Mouse (Mus musculus): ENCODE measurements around the gene Adck2. TPM values are rescaled to one million over a fixed set of nuclear protein-coding genes. Genes with fewer than 3 reads are reported as not detected.

Gene Adck2
- total RNA-seq (2021) (10 to 100 TPM; 12.1 to 15.6 TPM), polyA plus RNA-seq (2012; rRNA removed) (7.6 and 15.9 TPM in 2 replicates)
- long read RNA-seq, transcript Adck2-204 (8 exons, 3,542 nt) = major isoform, 7 of 7 reads
- long read RNA-seq, partial matches to known transcripts = 0 of 7 reads
- long read RNA-seq, other reads (novel, unspliced or antisense) = 0 of 7 reads

DNA sequence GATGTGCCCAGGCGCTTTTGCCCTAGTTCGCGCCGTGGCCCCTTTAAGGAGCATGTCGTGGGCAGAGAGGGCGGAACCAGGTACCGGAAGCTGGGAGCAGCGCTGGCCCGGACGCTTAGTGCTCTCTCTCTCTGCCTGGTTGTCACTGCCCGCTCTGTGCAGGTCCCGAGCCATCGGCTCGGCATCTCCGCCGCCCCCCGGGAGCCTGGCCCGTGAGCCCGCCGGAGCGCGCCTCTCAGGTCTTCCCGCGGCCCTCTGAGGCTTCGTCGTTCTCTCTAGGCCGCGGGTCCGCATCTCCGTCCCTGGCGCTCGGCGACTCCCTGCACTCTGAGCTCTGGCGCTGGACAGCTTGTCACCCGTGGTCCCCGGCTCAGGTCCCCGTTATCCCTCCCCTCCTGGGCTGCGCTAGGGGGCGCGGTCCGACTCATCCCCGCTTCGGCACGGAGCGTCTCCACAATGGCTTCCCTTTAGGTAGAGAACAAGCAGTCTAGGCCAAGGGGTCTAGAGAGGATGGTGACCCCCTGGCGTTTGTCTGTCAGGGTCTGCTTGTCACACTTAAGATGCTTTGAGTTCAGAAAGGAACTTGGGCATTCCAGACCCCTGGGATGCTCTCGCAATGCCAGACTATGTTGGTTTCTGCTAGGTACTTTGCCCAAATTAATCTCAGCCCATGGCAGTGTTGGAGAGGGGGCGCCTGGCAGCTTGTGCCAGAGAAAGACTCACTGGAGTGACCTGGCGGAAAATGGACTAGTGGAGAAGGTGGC lies at the start of gene Adck2:
TSS of gene Adck2 (plus strand) at position 83 of the 764 bp plus-strand sequence.
- Histone ChIP-seq H3K36me3 (ENCODE audit: control insufficient read depth, insufficient read depth, low read length) (no peaks in the 10 kb centered on the region; the same call in 1 of the 2 replicates), H3K27ac (peak within 1 kb of the TSS; percentile 89), H3K4me3 (peak within 1 kb of the TSS; percentile 67), H3K9ac (ENCODE audit: low read depth, low read length) (peak within 1 kb of the TSS; percentile 89), H3K79me2 (replicated peaks; ENCODE audit: control insufficient read depth, insufficient read depth, low read length) (peaks cover 1% of the 10 kb centered on the region; the same call in 1 of the 2 replicates), H3K4me1 (ENCODE audit: control insufficient read depth, insufficient read depth, low read length) (no peaks in the 10 kb centered on the region; the same call in none of the 2 replicates), H3K27me3 (ENCODE audit: control insufficient read depth, insufficient read depth, low read length) (no peaks in the 10 kb centered on the region)
- 1% methylated on average over 47 of the region's 49 CpGs for WGBS
- intact Hi-C loops (cut with DNase I) = loop anchor here (1.0 kb wide), 1 partner anchor 18 kb away; the partner anchor contains the start of gene Ndufb2
- DNase-seq = peak; percentile 85 to 88
- TF ChIP-seq EP300 (IDR thresholded peaks at IDR 0.05; ENCODE audit: insufficient read depth, low read depth, low read length) (0 out of 2 replicates have a peak, but pooled peaks have one; percentile 35), CTCF (IDR thresholded peaks at IDR 0.05) (peak; percentile 40), POLR2A (IDR thresholded peaks at IDR 0.05; ENCODE audit: insufficient read depth, low read depth, low read length) (peak; percentile 82)

DNA sequence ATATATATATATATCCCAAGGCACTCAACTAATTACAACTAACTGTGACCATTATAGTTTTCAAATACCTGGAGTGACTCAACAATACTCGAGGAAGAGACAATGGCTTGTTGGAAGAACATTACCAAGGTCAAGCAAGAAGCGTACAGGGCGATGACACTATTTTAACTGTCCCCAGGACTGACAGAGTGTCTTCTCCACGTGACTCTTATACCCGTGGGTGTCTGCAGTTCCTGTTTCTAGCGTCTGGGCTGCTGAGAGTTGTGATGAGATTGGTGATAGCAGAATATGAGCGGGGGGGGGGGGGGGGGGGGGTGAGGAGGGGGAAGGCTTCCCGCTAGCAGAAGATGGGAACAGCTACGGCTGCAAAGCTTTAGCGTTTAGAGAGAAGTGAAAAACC lies 46.9 kb upstream of the Adck2 start:
- intact Hi-C loops (cut with DNase I) = loop anchor here (5.0 kb wide), 1 partner anchor 36 kb away; no protein-coding TSS in a partner anchor
- H3K4me3 ChIP-seq = no peak overlapping the region
- H3K36me3 ChIP-seq (ENCODE audit: control insufficient read depth, insufficient read depth, low read length) = no peaks in the 10 kb centered on the region
- no peak overlapping the region for H3K9ac ChIP-seq (ENCODE audit: low read depth, low read length)
- no peak for DNase-seq
- no peak for TF ChIP-seq POLR2A (IDR thresholded peaks at IDR 0.05; ENCODE audit: insufficient read depth, low read depth, low read length)
- TF ChIP-seq CTCF (IDR thresholded peaks at IDR 0.05) = no peak
- peaks cover 6% of the 10 kb centered on the region for H3K4me1 ChIP-seq (ENCODE audit: control insufficient read depth, insufficient read depth, low read length)
- no peaks in the 10 kb centered on the region for H3K27me3 ChIP-seq (ENCODE audit: control insufficient read depth, insufficient read depth, low read length)
- no peak overlapping the region for H3K27ac ChIP-seq
- no peaks in the 10 kb centered on the region for H3K79me2 ChIP-seq (replicated peaks; ENCODE audit: control insufficient read depth, insufficient read depth, low read length)
- WGBS = 48% methylated on average over 10 of the region's 10 CpGs

DNA sequence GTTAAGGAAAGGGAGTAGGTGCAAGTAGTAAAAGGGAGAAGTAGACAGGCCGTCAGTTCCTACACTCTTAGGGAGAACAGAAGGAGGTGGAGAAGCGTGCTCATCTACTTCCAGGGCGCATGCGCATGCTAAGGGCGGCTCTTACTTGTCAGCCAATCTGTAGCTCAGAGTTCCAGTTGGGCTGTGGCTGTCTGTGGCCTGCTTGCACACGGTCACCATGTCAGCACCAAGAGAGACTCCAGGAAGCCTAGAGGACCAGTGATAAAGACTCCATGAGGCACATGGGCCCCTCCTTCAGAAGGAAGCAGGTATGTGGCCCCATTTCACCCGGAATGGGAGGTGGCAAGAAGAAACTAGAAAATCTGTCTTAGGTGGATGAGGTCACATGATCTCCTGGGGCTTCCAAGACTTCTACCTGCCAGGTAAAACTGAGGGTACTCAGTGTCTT lies 46.3 kb upstream of the Adck2 start:
- H3K27ac ChIP-seq = no peak overlapping the region; the same call in 1 of the 2 replicates
- H3K4me3 ChIP-seq = no peak overlapping the region
- H3K79me2 ChIP-seq (replicated peaks; ENCODE audit: control insufficient read depth, insufficient read depth, low read length) = no peaks in the 10 kb centered on the region
- WGBS = 79% methylated on average over 7 of the region's 7 CpGs
- peak; percentile 36 to 49 for DNase-seq
- no peak overlapping the region for H3K9ac ChIP-seq (ENCODE audit: low read depth, low read length)
- intact Hi-C loops (cut with DNase I) = loop anchor here (5.0 kb wide), 1 partner anchor 35 kb away; no protein-coding TSS in a partner anchor
- no peak for TF ChIP-seq CTCF (IDR thresholded peaks at IDR 0.05)
- no peak for TF ChIP-seq EP300 (IDR thresholded peaks at IDR 0.05; ENCODE audit: insufficient read depth, low read depth, low read length)
- peak; percentile 35; the same call in 1 of the 2 replicates for TF ChIP-seq POLR2A (IDR thresholded peaks at IDR 0.05; ENCODE audit: insufficient read depth, low read depth, low read length)
- peaks cover 6% of the 10 kb centered on the region for H3K4me1 ChIP-seq (ENCODE audit: control insufficient read depth, insufficient read depth, low read length)
- no peaks in the 10 kb centered on the region for H3K27me3 ChIP-seq (ENCODE audit: control insufficient read depth, insufficient read depth, low read length)
- no peaks in the 10 kb centered on the region for H3K36me3 ChIP-seq (ENCODE audit: control insufficient read depth, insufficient read depth, low read length)

DNA sequence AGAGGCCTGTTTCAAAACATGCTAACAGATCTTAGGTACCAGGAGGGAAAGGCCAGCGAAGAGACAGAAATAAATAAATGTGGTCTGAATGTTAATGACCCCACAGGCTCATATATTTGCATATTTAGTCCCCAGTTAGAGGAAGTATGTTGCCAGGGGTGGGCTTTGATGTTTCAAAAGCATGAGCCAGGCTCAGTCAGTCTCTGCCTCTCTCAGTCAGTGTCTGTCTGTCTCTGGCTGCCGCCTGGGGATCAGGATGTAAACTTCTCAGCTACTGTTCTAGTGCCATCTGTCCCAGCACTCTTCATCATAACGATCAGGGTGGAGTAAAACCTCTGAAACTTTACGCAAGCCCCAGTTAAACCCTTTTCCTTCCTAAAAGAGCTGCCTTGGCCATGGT lies 45.9 kb upstream of the Adck2 start:
- H3K36me3 ChIP-seq (ENCODE audit: control insufficient read depth, insufficient read depth, low read length) = no peaks in the 10 kb centered on the region
- no peak overlapping the region for H3K9ac ChIP-seq (ENCODE audit: low read depth, low read length)
- H3K27ac ChIP-seq = peak overlapping the region; percentile 1
- H3K4me1 ChIP-seq (ENCODE audit: control insufficient read depth, insufficient read depth, low read length) = peaks cover 6% of the 10 kb centered on the region
- no peaks in the 10 kb centered on the region for H3K79me2 ChIP-seq (replicated peaks; ENCODE audit: control insufficient read depth, insufficient read depth, low read length)
- intact Hi-C loops (cut with DNase I) = loop anchor here (5.0 kb wide), 1 partner anchor 34 kb away; no protein-coding TSS in a partner anchor
- no peaks in the 10 kb centered on the region for H3K27me3 ChIP-seq (ENCODE audit: control insufficient read depth, insufficient read depth, low read length)
- no peak overlapping the region for H3K4me3 ChIP-seq
- WGBS = 64% methylated on average over 4 of the region's 4 CpGs
- DNase-seq = no peak
- TF ChIP-seq EP300 (IDR thresholded peaks at IDR 0.05; ENCODE audit: insufficient read depth, low read depth, low read length) (no peak), POLR2A (IDR thresholded peaks at IDR 0.05; ENCODE audit: insufficient read depth, low read depth, low read length) (no peak), CTCF (IDR thresholded peaks at IDR 0.05) (no peak)

DNA sequence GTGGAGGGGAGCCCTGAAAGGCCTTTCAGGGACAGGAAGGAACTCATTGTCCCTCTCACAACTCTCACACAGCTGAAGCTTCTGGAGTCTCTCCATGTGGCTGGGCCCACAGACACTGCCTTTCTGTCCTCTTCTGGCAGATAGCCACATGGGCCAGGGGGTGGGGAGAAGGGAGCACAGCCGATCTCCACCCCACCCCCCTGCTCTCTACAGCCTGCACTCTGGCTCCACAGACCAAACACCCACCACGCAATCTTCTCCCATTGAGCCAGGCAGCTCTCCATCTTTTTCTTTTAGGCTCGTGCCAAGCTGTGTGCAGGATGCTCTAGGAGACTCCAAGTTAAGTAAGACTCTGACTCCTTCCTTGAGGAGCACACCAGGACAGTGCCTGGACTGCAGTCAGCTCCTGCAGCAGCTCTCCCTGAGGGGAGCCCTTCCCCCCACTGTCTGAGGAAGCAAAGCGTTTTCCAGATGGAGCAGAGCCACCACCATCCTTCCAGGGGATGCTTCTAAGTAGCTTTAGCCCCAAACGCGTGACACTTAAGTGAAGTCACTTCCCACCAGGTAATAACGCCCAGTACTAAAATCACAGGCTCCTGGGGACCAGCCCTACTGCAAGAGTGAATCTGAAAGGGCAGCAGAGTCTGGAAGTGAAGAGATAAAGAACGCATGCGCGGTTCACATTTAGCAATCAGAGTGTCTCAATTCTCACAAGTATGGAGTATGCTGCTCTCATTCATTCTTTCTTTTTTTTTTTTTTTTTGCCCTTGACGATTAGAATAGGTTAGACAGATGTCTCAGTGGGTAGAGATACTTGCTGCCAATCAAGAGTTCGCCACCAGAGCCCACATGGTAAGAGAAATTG lies 44.8 kb upstream of the Adck2 start:
- H3K27me3 ChIP-seq (ENCODE audit: control insufficient read depth, insufficient read depth, low read length) = no peaks in the 10 kb centered on the region
- H3K36me3 ChIP-seq (ENCODE audit: control insufficient read depth, insufficient read depth, low read length) = no peaks in the 10 kb centered on the region
- peak; percentile 71 to 77 for DNase-seq
- H3K27ac ChIP-seq = peak overlapping the region; percentile 28
- H3K79me2 ChIP-seq (replicated peaks; ENCODE audit: control insufficient read depth, insufficient read depth, low read length) = no peaks in the 10 kb centered on the region
- intact Hi-C loops (cut with DNase I) = loop anchor here (5.0 kb wide), 1 partner anchor 33 kb away; no protein-coding TSS in a partner anchor
- H3K9ac ChIP-seq (ENCODE audit: low read depth, low read length) = no peak overlapping the region
- 21% methylated on average over 12 of the region's 12 CpGs for WGBS
- TF ChIP-seq POLR2A (IDR thresholded peaks at IDR 0.05; ENCODE audit: insufficient read depth, low read depth, low read length) (no peak), EP300 (IDR thresholded peaks at IDR 0.05; ENCODE audit: insufficient read depth, low read depth, low read length) (no peak), CTCF (IDR thresholded peaks at IDR 0.05) (no peak)
- H3K4me1 ChIP-seq (ENCODE audit: control insufficient read depth, insufficient read depth, low read length) = peaks cover 6% of the 10 kb centered on the region
- no peak overlapping the region for H3K4me3 ChIP-seq

Measured in heart, adult 2 months (tissue).